Mouse (Mus musculus) layer of hippocampus, adult 18-20 months (tissue): ENCODE measurements around the gene Fbxo6. TPM values are rescaled to one million over a fixed set of nuclear protein-coding genes. Genes with fewer than 3 reads are reported as not detected.

Experiments
- DNase-seq, 2 experiments: peaks; one replicate each; pipeline ENCODE4 v3.0.0; 2022; ENCODE audit warnings: low spot score in 2 of 2
- total RNA-seq, 2 experiments: library from RNA; stranded (reverse); gene quantifications; 2 replicates each; pipeline ENCODE4 v1.2.3; 2021

Fbxo6 gene
- total RNA-seq, 2 experiments from 2014 or later: 30.3 to 33.3 TPM

DNA sequence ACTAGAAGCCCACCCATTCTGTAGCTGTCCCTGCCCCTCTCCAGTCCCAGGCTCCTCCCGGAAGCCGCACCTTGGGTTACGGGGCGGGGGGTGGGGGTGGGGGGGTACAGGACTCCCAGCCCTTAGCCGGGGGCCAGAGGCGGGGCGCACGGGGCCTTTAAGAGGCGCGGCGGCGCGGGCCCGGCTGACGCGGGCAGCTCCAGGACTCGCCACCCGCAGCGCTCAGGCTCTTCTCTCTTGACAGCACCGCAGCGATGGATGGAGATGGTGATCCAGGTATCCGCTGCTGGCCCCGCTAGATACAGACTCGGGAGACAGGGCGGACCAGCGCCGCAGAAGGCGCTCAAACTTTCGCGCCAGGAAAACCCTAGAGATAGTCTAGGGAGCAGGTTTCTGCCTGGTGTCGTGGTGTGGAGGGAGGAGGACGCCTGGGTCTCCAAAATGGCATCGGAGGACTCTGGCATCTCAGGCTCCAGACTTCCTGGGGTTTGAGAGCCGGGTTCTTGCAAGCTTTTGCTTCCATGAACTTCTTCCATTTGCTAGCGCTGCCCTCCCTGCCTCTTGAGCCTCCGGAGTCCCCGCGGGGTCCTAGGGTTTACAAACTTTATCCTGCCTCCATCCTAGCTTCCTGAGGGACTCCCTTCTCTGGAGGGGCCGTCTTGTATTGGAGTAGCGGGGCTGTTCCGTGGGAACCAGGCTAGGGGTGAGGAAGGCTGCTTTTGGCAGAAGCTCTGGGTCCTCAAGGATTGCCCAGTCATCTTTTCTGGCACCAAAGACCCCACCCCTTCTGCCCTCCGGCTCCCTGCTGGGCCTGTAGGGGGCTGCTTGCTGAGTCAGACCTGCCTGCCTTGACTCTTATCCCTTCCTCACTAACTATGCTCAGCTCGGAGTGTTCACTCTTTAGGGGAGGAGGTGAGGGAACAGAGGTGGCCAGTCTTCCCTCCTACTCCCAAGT, 8.8 kb upstream of the Fbxo6 start, which contains the start of the genes Fbxo44 and Fbxo2:
Fbxo44 (minus strand) TSS at position 47 of the 955 bp plus-strand sequence.
Fbxo2 (plus strand) TSS at position 186 of the 955 bp plus-strand sequence.
- peak in 1 of 2 experiments; percentile 62 for DNase-seq

DNA sequence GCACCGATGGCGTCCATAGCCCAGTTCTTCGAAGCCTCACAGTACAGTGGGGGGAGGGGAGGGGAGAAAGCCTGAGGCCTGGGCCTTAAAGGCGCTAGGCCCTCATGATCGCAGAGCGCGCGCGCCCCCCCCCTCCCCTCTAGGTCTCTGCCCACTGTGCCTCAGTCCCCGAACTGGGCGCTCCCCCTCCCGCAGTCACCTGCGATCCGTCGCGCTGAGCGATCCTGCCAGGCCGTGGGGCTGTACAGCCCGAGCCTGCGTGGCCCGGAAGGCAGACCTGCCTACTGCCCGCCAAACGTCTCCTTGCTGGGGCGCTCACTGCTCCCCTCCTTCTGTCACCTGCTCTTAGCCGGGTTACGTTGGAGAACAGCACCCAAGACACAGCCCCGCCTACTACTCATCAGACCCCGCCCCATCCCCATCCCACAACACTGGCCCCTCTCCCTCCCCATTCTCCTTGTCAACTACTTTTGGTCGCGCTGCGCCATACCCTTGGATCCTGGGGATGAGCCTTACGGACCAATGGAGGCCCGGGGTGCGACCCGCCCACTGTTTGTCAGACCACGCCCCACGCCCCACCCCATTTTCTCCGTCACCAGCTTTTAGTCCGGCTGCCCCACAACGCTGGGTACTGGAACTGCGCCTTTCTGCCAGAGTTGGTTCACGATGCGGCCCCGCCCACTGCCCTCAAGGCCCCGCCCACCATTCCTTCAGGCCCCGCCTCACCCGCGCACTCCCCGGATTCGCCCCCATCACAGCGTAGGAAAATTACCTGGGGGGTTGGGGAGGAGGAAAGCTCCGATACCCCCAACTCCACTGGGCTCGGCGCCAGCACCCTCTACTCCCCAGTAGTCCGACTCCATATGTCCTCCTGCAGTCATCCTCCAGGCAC, 7.8 kb upstream of the Fbxo6 start:
- DNase-seq: peak; percentile 97 to 99

DNA sequence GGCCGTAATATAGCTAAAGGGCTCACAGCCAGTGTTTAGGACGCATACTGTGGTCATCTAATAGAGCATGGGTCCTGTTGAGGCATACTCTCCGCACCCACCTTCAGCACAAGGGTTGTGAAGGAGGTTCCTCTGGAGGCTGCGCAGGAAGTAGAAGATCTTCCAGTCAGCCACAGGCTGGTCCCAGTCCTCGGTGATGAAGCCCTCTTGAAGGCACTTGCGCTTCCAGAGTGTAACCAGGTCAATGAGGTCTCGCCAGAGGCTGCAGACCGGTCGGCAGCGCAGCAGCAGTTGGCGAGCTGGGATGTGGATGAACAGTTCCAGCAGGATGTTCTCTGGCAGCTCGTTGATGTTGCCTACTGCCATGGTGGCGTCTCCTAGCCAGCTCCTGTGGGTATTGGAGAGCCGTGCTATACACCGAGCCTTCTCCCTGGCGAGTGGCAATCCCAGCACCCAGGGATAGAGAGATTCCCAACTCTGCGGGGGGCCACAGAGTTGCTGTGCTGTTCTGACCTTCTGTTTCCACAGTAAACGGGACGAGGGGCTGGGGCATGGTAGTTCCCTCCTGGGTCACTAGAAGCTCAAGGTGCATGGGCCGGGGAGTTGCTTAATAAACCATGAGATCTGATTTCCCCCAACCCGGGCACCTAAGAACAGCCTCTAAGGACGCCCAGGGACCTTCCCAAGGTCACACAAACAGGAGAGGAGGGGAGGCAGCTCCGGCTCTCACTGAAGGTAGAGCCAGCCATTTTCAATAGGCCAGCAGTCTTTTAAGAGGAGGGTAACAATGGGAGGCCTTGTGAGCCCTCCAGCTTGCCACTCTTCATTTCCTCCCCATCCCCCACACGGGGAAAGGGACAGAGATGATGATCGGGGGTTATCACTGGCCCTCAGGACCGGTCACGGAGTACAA, 6.8 kb upstream of the Fbxo6 start:
- DNase-seq: peak in 1 of 2 experiments; percentile 67

DNA sequence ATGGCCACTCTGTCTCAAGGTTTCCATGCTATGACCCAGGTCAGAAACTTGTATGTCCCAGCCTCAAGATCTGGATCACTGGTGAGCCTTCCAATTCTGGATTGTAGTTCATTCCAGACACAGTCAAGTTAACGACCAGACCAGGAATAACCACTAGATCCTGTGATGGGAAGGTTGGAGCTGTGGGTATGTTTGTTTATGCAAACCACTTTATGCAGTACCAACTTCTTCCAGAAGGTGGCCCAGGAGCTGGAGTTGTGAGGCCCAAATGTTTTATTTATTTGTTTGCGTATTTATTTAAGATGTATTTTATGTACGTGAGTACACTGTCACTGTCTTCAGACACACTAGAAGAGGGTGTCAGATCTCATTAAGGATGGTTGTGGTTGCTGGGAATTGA, 3.0 kb upstream of the Fbxo6 start:
- DNase-seq: peak in 1 of 2 experiments; percentile 78

DNA sequence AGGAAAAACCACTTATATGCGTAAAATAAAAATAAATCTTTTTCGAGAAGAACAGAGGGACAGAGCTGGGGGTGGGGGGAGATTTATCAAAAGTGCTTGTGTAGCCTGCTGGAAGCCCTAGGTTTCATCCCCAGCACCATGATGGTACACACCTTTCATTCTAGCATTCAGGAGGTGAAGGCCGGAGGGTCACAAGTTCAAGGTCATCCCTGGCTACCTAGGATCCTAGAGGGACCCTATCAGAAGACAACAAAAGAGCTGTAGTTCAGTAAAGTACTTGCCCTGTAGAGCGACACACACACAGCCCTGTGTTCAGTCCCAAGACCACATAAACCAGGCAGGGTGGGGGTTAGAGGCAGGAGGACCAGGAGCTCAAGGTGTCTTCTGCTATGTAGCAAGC, 2.1 kb upstream of the Fbxo6 start:
- DNase-seq: no peak

DNA sequence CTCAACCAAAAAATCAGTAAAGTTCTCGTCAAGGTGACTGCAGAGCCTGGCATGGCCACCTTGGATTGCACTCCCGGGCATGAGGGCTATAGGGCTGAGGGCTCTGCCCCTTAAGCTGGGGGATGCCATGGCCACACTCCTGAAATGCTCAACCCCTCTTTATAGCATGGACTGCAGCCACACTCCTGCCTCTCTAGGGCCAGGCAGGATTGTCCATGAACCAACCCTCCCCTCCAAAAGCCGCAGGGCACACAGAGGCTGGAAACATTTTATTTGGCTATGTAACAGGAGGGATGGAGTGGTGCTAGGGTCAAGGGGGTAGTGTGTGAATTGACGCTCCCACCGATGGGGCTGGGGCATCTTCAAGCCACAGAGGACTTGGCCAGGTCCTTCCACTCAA, 607 bp upstream of the Fbxo6 start:
- no peak for DNase-seq

DNA sequence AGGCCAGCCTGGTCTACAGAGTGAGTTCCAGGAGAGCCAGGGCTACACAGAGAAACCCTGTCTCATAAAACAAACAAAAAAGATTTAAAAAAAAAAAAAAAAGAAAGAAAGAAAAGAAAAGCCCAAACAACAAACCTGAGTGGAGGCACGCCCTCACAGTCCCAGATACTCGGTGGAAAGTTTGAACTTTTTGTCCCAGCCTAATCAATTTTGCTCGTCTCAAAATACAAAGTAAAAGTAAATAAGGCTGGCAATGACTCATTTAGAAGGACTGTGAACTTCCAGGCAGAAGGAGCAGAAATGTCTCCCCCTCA, 1.0 kb downstream of the Fbxo6 start:
- no peak for DNase-seq

DNA sequence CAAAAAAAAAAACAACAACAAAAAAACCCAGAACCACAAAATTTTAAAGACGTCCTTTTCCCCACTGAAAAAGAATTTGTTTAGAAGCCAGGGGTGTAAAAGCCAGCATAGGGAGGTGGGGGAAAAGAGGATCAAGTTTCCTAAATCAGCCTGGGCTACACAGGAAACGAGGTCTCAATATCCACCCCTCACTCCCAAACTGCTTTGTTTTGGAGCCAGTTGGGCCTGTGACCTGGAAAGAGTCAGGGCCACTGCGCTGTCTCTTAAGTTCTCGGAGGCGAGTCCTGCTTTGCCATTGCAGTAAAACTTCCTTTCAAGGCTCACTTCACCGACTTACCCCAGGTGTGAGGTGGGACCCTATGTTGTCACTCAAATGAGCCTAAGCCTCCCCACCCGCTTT, 1.7 kb downstream of the Fbxo6 start:
- no peak for DNase-seq

DNA sequence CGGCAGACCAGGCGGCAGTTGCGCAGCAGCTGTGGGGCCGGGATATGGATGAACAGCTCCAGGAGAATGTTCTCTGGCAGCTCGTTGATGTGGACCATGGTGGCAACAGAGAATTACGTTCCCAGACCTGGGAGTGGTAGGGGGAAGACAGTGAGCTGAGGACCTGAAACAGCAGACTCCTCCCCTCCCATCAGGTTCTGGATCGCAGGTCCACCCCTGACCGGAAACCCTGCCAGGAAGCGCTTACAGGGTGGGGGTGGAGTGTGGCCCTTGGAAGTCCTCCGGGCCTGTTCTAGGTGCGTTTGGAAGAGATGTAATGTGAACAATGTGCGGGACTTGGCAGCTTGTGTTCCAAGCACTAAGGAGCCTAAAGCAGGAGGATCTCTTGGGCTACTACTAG, 2.4 kb downstream of the Fbxo6 start:
- no peak for DNase-seq

DNA sequence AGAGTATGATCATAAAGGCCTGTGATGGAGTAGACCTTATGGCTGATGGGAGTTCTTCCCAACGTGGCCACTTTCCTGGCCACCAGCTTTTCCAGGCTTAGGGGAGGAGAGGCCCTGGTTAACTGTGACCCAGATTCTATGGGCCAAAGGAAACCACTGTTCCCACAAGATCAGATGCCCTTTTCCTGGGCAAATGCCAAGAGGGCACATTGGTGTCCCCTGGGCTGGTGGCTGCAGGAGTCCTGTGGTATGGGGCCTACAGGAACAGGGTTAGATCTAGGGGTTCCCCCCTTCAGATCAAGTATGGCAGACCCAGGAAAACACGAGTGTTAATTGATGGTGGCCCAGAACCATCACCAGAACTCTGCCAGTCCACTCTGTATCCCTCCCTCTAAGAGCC, 4.2 kb downstream of the Fbxo6 start:
- no peak for DNase-seq

DNA sequence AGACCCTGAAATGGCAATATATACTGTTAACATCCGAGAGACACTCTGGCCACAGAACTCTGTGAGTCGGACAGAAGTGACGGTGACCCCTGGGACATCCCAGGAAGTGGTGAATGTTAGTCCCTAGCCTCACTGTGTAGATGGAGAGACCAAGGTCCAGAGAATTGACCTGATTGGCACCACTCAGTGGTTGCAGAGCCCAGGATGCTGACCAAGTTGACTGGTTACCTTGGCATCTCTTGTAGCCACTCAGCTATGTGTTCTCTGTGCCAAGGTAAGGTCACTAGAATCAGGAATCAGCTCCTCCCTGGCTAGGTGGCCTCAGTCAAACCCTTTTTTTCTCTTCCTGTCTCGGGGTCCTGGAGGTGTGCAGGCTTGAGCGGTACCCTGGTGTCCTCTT, 8.2 kb downstream of the Fbxo6 start:
- DNase-seq: no peak

DNA sequence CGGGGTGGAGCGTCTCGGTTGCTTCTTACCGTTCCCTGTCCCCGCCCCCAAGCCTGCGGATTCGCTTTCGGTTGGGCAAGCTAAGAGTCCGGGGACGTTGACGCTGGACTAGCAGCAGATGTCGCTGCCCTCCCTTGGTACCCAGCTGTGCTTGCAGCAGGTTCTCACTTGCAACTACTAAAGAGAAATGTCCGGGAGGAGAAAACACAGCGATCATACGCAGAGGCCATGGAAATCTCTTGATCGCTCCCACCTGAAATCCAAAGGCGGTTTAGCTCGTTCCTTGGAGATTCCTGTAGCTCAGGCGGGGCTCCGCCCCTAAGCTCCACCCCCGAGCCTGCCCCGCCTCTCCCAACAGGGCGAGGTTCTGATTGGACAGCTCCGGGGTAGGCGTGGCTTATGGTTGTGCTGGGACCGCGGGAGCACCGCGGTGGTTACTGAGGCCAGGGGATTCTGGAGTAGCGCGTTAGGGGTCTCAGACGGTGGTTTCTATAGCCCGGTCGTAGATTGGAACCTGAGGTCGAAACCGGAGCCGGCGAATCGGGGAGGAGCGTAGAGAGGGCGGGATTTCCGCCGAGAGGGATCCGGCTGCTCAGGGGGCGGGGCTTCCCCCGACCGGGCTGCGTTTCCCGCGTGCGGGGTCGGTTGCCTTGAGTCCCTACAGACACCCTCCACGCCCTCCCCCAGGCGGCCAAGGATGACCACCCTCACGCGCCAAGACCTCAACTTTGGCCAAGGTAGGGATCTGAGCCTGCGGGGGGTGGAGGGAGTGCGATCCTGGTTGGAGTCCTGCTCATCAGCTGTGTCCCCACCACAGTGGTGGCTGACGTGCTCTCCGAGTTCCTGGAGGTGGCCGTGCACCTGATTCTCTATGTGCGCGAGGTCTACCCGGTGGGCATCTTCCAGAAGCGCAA, 11.6 kb downstream of the Fbxo6 start:
- DNase-seq: peak; percentile 88 to 94

DNA sequence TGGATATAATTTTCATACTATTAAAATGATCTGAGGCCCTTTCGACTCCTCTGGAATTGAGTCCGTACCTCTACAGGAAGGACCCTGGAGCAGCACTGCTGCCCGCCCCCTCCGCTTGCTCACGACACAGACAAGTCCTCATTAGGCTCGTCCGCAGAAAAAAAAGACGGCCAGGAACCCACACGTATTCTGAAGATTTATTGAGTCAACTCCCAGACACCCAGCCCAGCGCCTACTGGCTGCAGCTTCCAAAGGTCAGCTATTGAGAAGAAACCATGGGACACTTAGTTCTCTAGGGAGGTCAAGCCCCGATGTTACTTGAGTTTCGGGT, 12.2 kb downstream of the Fbxo6 start:
- DNase-seq: no peak

DNA sequence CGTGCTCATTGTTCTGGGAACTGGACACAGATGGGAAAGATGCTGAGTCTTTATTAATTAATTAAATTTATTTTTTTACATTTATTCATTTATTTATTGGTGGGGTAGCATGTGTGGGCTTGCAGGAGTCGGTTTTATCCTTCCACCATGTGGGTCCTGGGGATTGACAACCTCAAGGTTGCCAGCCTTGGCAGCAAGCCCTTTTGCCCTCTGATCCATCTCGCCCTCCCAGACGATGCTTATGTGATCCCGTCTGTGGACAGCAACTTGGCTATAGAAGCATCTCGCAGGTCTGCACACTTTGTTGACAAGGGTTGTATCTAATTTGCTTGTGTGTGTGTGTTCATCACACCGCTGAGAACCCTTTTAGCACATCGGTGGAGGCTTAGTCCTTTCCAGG, 14.4 kb downstream of the Fbxo6 start:
- no peak for DNase-seq

DNA sequence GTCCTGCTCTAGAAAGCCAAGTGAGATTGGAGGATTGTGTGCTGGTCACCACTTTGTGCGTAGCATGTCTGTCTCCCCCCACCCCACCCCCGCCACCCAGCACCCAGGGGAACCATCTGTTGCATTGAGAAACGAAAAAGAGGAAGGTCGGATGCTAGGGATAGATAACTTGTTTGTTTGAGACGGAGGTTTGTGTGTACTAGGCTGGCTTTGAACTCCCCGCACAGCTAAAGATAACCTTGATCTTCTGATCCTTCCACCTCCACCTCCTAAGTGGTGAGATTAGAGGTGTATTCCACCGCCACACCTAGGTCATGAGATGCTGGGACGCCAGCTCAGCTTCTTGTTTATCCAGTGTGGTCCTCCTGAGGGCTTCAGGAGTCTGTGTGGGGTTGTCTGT, 17.0 kb downstream of the Fbxo6 start:
- DNase-seq: no peak

DNA sequence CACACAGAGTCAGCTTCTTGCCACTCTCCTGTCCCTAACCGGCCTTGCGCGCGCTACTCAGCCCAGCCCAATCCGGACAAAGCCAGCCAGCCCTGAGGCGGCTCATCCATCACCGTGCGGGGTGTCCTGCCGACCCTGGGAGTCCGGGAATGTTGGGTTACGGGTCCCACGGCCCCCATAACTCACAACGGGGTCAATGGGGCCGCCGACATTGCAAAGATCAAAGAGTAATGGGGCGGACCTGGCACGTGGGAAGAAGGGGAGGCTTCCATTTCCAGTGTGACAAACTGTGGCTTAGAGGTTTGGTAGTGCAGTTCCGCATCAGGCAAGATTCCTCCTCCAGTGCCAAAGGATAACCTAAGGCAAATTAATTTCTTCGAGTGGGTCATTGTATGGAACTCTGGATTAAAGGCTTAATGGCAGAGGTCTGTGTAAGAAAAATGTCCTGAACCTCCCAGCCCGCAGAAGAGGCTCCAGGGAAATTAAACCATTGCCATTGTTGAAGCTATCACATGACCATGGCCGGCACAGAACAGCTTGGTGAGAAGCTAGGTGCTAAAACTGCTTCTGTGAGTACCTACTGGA, 20.4 kb downstream of the Fbxo6 start:
- DNase-seq: no peak

DNA sequence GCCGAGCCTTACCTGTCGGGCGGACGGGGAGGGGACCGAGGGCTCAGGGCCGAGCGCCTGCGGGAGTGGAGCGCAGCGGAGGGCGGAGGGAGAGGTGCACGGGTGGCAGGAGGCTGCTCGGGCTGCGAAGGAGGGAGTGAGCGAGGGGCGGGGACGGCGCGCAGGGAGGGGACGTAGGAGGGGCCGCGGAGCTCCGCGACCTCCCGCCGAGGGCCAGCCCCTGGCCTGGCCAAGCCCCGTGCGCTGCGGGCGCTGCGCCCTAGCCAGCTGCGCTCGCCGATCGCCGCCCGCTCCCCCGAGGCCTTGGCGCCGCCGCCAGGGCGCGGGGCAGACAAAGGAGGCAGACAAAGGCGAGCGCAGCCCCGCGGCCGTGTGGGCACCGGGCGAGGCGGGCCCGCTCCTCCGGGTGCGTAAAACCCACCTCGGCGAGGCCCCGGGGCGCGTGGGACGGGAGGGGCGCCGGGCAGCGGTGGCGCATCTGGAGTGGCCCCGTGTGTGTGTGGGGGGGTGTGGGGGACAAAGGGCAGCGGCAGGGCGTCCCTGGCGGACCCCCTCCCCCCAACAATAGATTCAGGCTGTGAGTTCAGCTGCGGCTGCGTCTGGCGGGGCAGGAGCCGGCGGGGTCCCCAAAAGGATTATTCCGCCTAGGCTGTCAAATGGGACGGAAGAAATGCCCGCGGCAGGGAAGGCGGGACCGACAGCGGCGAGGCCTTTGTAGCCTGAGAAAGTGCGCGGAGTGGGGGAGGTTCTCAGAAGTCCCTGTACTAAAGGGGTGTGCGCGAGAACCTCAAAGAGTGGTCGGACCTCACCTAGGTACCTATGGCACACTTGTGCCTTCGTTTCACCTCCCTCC, 21.2 kb downstream of the Fbxo6 start, which contains the start of gene Draxin:
Draxin (minus strand) TSS at position 138 of the 853 bp plus-strand sequence.
- DNase-seq: no peak

DNA sequence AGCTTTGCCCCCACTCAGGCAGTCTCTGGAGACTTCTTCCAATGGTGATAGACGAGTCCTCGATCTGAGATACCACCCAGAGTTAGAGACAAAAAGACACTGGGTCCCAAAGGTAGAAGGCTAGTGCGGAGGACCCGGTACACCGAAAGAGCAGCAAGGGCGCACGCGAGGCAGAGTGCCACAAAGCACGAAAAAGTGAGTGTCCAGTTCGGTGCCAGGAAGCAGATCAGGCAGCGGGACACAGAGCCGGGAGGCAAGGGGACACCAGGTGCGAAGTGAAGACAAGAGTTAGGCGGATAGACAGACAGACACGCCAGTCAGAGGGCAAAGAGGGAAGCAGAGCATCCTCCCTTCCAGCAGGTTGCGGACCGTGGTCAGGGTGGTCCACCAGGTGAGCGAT, 21.8 kb downstream of the Fbxo6 start, which contains the start of gene Mad2l2:
Mad2l2 (plus strand) TSS at position 252 of the 400 bp plus-strand sequence.
- DNase-seq: no peak
